Mouse (Mus musculus): Measurements from ENCODE around the gene 4930558C23Rik.

DNA sequence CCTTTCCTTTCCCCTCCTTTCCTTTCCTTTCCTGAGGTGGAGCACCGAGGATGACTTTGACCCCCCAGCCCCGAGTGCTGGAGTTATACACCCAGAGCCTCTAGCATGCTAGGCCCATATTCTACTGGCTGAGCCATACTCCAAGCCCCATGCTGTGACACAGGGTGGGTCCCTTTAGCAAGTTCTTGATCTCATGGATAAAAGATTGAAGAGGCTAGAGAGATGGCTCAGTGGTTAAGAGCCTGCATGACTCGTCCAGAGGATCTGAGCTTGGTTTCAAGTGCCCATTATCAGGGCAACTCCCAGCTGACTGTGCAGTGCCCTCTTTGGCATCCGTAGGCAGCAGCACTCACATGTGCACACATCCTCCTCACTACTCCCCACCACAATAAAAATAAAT, 42.7 kb upstream of the 4930558C23Rik start:
- TF ChIP-seq POLR2A (IDR thresholded peaks at IDR 0.05; ENCODE audit: insufficient read depth, low read depth, low read length): no peak
- no peak for TF ChIP-seq CTCF (IDR thresholded peaks at IDR 0.05)
- no peak for TF ChIP-seq EP300 (IDR thresholded peaks at IDR 0.05; ENCODE audit: insufficient read depth, low read depth, low read length)

All from heart, adult 2 months (tissue).